Mouse (Mus musculus) left cerebral cortex, postnatal 36 days (tissue): Measurements from ENCODE around the gene Rpl18. TPM values are rescaled to one million over a fixed set of nuclear protein-coding genes. Genes with fewer than 3 reads are reported as not detected.
A peak's percentile ranks its signal among the peaks of the same experiment; 100 is the strongest.

Experiments used
- DNase-seq, 2 experiments: peaks; one replicate each; pipeline ENCODE4 v3.0.0; 2021 to 2022; ENCODE audit warnings: low spot score in 2 of 2, mixed read lengths in 1 of 2
- intact Hi-C: fragments of 180-260 bp; cut with DNase I; formaldehyde crosslinking; loops from one replicate; pipeline ENCODE4 v1.15.1; 2025
- total RNA-seq, 2 experiments: library from RNA; stranded (reverse); gene quantifications; 2 replicates each; pipeline ENCODE4 v1.2.3; 2021

Rpl18 gene
- total RNA-seq, 2 experiments from 2014 or later: 284 to 337 TPM

GRCm38 (mm10) chr7:45722348-45722713 lies 7.1 kb downstream of the Rpl18 start:
- intact Hi-C loops: no loop called here
- no peak for DNase-seq

- DNase-seq: no peak
- intact Hi-C loops: no loop called here
Observed at GRCm38 (mm10) chr7:45723301-45723700, 8.0 kb downstream of the Rpl18 start.

GRCm38 (mm10) chr7:45723781-45724180 lies 8.5 kb downstream of the Rpl18 start:
- DNase-seq: no peak
- intact Hi-C loops: no loop called here

- no peak for DNase-seq
- intact Hi-C loops: no loop called here
Observed at GRCm38 (mm10) chr7:45725151-45725550, 9.9 kb downstream of the Rpl18 start.

- intact Hi-C loops: no loop called here
- no peak for DNase-seq
Observed at GRCm38 (mm10) chr7:45725713-45726112, 10.5 kb downstream of the Rpl18 start, which contains the start of gene Spaca4. Gene Spaca4, minus strand, starts transcription at chr7:45725813.

- DNase-seq: no peak
- intact Hi-C loops: no loop called here
Observed at GRCm38 (mm10) chr7:45726419-45726818, 11.2 kb downstream of the Rpl18 start.

- DNase-seq: no peak
- intact Hi-C loops: no loop called here
Observed at GRCm38 (mm10) chr7:45727625-45728024, 12.4 kb downstream of the Rpl18 start.

- intact Hi-C loops: no loop called here
- no peak for DNase-seq
Observed at GRCm38 (mm10) chr7:45730727-45731431, 15.6 kb downstream of the Rpl18 start.

- no peak for DNase-seq
- intact Hi-C loops: no loop called here
Observed at GRCm38 (mm10) chr7:45733477-45733876, 18.2 kb downstream of the Rpl18 start.

- intact Hi-C loops: loop anchor here (1.0 to 5.0 kb wide), 3 partner anchors 61 to 268 kb away; no protein-coding TSS in a partner anchor
Observed at GRCm38 (mm10) chr7:45739162-45739763, 24.0 kb downstream of the Rpl18 start.

GRCm38 (mm10) chr7:45739820-45740219 lies 24.6 kb downstream of the Rpl18 start:
- no peak for DNase-seq
- intact Hi-C loops: loop anchor here (1.0 to 5.0 kb wide), 3 partner anchors 60 to 267 kb away; no protein-coding TSS in a partner anchor

More at GRCm38 (mm10) chr7:45739162-45739763, 24.0 kb downstream of the Rpl18 start:
- peak; percentile 63 to 84 for DNase-seq

- intact Hi-C loops: no loop called here
- DNase-seq: peak in 1 of 2 experiments; percentile 35
Observed at GRCm38 (mm10) chr7:45741308-45741707, 26.1 kb downstream of the Rpl18 start.

GRCm38 (mm10) chr7:45741777-45742176 lies 26.5 kb downstream of the Rpl18 start:
- DNase-seq: peak; percentile 32 to 56
- intact Hi-C loops: loop anchor here (1.0 kb wide), 1 partner anchor 43 kb away; the partner anchor contains the start of gene Sult2b1

- intact Hi-C loops: loop anchor here (1.0 kb wide), 1 partner anchor 42 kb away; the partner anchor contains the start of gene Sult2b1
- peak; percentile 84 to 88 for DNase-seq
Observed at GRCm38 (mm10) chr7:45742338-45742737, 27.1 kb downstream of the Rpl18 start.

- intact Hi-C loops: no loop called here
- peak; percentile 58 to 75 for DNase-seq
Observed at GRCm38 (mm10) chr7:45744387-45744786, 29.1 kb downstream of the Rpl18 start.

- DNase-seq: no peak
- intact Hi-C loops: no loop called here
Observed at GRCm38 (mm10) chr7:45746518-45746917, 31.3 kb downstream of the Rpl18 start.

- DNase-seq: no peak
- intact Hi-C loops: no loop called here
Observed at GRCm38 (mm10) chr7:45747450-45747849, 32.2 kb downstream of the Rpl18 start.

- intact Hi-C loops: no loop called here
- no peak for DNase-seq
Observed at GRCm38 (mm10) chr7:45748110-45748509, 32.9 kb downstream of the Rpl18 start.

- intact Hi-C loops: no loop called here
- no peak for DNase-seq
Observed at GRCm38 (mm10) chr7:45749401-45749800, 34.1 kb downstream of the Rpl18 start.

GRCm38 (mm10) chr7:45750162-45750561 lies 34.9 kb downstream of the Rpl18 start:
- intact Hi-C loops: no loop called here
- DNase-seq: no peak

- no peak for DNase-seq
- intact Hi-C loops: no loop called here
Observed at GRCm38 (mm10) chr7:45755703-45756102, 40.4 kb downstream of the Rpl18 start.
